Mouse (Mus musculus) lung, adult 18-20 months (tissue): ENCODE measurements around the gene Stat2.
"Not testable (repeated sequence)": the region's sequence is repeated elsewhere in the genome, so short reads cannot be mapped to it uniquely, and the experiment has no call there.

Source experiments
- DNase-seq, 2 experiments: peaks; one replicate each; pipeline ENCODE4 v3.0.0; 2022; ENCODE audit warnings: mixed read lengths in 2 of 2

Stat2 gene

GRCm38 (mm10) chr10:128259946-128260345 is 10.4 kb upstream of the Stat2 start:
- DNase-seq: no peak

- DNase-seq: not testable (repeated sequence)
These were observed 10.0 kb upstream of the Stat2 start for GRCm38 (mm10) chr10:128260376-128260775.

DNA sequence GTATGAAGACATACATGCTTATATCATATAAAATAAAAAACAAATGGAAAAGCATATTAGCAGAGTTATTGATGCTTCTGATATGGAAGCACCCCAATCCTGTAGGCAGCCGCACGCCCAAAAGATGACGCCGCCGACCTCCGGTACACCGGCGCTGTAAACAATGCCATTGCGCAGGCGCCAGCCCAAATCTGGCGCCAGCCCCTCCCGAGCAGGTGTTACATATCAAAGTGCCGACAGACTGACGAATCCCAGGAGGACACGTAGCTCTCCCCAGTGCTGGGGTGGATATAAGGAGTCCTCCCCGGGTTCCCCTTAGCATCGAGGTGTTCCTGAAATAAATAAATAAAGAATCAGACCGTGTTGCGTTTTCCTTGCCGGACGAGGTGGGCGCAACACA is 8.1 kb upstream of the Stat2 start:
- DNase-seq: no peak

DNA sequence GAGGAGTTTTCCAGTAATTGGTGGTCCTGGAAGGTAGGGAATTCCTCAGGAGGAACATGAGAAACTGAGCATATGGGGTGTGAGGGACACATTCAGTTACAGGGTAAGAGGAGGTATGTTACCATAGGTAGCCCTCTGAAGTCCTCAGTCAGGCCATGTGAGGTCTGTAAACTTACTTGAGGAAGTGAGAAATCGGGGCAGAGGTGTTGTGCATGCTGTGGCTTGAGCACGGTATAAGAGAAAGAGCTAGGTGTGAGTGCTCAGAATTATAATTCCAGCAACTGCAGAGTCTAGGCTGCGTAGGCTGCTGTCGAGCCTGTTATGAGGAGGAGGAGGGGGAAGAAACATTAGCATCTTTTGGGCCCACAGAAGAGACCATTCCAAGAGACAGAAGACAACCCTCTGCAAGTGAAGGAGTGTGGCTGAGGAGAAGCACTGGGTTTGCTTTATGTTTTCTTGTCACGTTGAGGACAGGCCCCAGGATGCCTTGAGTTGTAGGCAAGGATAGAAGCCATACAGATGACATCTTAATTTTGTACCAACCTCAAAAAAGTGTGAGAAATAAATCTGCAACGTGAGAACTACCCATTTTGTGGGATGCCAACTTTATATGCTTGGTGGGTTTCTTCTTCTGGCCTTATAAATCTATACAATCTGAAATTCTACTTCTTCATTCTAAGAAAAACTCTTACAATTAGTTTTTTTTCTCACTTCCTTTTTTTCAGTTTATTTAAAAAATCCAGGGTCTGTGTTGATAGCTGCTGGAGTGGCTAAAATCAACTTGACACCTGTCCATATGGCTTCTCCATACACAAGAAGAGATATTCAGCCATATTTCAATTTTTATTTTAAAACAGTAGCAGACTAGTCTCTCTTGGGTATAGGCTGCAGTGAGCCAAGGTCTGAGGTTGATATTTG is 6.7 kb upstream of the Stat2 start:
- no peak for DNase-seq

DNA sequence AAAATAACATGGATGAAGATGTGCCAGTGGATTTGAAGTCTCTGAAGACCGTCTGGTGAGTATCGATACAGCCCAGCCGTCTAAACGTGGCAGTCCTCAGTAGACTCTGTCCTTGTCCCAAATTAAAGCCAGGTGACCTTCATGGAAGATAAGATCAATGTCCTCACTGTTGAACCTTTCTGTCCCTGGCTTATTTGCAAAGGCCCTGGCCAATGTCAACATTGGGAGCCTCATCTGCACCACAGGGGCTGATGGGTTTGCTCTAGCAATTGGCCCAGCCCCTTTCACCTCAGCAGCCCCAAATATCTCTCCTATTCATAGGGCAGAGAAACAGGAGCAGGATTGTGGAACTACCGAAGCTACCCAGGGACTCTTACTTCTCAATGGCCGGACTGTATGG is 2.0 kb upstream of the Stat2 start, which contains the start of gene Apof:
Apof (plus strand) TSS at position 301 of the 400 bp plus-strand sequence.
- DNase-seq: no peak

GRCm38 (mm10) chr10:128269206-128269910 is 1.0 kb upstream of the Stat2 start:
- no peak for DNase-seq

- DNase-seq: no peak
These were observed 507 bp downstream of the Stat2 start for GRCm38 (mm10) chr10:128270866-128271265.

DNA sequence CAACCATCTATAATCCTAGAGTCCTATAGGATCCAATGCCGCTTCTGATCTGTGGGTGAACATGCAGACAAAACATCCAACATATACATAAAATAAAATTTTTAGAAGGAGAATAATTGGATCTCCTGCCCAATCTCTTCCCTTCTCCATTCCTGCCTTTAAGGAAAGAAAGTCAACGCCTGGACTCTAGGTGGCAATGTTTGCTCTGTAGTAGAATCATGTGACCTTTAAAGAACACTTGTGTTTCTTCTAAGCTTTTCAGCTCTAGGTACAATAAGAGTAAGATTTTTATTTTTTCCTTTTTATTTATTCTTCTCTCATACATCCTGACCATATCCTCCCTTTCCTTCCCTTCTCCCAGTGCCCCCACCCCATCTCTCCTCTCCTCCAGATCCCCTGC is 1.5 kb downstream of the Stat2 start:
- no peak for DNase-seq

- DNase-seq: not testable (repeated sequence)
These were observed 2.6 kb downstream of the Stat2 start for GRCm38 (mm10) chr10:128272819-128273439.

DNA sequence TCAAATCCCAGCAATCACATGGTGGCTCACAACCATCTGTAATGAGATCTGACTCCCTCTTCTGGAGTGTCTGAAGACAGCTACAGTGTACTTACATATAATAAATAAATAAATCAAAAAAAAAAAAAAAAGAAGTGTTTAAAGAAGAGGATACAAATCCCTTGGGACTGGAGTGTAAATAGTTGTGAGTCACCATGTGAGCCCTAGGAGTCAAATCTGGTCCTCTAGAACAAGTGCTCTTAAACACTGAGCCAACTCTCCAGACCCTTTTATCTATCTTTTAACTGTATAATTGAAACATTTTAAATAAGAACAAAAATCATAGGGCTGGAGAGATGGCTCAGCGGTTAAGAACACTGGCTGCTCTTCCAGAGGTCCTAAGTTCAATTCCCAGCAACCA is 5.0 kb downstream of the Stat2 start:
- DNase-seq: not testable (repeated sequence)

- DNase-seq: no peak
These were observed 7.8 kb downstream of the Stat2 start for GRCm38 (mm10) chr10:128278158-128278557.

- no peak for DNase-seq
These were observed 10.6 kb downstream of the Stat2 start for GRCm38 (mm10) chr10:128280943-128281342.

DNA sequence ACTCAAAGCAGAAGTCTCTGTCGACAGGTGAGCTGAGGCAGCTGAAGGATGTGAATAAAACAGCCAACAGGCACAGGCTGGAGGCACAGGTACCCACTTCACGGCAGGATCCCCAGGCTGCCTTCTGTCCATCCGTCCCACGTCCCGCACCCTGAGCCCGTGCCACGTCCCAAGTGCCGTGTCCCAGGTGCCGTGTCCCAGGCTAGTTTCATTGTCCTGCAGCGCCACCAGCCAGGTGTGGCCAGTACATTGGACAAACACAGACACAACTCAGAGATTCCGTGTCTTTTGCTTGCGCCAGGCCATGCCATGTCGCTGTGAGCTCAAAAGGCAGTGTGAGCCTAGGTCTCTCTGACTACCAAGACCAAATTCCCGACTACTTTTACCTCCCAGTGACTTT is 11.3 kb downstream of the Stat2 start:
- DNase-seq: no peak

DNA sequence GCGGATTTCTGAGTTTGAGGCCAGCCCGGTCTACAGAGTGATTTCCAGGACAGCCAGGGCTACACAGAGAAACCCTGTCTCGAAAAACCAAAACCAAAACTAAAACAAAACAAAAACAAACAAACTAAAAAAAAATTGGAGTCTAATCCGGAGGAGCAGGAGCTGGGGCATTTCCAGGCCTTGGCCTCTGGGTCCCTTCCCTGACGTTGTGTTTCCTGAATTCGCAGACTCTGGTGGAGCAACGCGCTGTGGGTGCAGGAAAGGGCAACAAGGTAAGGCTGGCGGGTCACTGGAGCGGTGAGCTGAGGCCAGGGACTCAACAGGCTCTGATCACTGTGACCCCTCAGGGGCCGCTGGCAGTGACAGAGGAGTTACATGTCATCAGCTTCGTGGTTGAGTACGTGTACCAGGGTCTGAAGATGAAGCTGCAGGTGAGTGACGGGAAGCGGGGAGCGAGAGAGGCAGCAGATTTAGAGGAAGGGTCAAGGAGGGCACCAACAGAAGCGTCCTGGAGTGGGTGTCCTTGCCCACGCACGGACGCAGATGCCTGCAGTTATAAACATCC is 12.6 kb downstream of the Stat2 start:
- no peak for DNase-seq

DNA sequence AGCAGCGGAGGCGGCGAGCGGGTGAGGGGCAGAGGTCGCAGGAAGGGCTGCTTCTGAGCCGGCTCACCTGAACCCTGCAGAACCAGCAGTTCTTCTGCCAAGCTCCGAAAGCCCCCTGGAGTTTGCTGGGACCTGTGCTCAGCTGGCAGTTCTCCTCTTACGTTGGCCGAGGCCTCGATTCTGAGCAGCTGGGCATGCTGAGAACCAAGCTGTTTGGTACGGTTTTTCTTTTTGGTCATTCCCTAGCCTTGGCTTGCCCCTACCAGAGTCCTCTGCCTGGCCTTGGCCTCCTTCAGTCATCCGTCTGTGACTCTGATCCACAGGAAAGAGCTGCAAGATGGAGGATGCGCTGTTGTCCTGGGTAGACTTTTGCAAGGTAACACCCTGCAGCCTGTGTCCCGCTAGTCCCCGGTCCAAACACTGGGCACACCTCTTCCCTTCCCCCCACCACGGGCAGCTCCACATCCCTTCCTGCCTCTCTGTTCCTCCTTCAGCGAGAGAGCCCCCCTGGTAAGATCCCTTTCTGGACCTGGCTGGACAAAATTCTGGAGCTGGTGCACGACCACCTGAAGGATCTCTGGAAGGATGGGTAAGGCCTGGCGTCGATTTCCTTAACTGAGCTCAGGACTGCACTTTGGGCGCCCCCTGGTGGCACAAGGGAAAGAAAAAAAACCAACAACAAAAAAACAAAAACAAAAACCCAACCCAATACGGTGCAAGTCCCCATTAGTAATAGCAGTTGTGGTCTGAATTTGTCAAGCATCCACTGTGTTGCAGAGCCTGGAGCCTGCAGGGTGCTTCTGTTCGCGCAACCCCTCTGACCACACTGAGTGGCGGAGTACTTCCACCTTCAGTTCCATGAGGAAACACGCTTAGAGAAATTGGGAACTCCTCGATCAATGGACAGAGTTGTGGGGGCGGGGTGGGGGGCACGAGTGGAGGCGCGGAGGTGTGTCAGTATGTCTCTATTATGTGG is 13.5 kb downstream of the Stat2 start:
- DNase-seq: peak; percentile 42 to 61

DNA sequence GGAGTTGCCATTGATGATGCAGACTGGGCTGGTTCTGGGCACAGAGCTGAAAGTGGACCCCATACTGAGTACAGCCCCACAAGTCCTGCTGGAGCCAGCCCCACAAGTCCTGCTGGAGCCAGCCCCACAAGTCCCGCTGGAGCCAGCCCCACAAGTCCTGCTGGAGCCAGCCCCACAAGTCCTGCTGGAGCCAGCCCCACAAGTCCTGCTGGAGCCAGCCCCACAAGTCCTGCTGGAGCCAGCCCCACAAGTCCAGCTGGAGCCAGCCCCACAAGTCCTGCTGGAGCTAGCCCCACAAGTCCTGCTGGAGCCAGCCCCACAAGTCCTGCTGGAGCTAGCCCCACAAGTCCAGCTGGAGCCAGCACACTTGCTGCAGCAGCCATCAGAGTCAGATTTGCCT is 20.2 kb downstream of the Stat2 start:
- not testable (repeated sequence) for DNase-seq

DNA sequence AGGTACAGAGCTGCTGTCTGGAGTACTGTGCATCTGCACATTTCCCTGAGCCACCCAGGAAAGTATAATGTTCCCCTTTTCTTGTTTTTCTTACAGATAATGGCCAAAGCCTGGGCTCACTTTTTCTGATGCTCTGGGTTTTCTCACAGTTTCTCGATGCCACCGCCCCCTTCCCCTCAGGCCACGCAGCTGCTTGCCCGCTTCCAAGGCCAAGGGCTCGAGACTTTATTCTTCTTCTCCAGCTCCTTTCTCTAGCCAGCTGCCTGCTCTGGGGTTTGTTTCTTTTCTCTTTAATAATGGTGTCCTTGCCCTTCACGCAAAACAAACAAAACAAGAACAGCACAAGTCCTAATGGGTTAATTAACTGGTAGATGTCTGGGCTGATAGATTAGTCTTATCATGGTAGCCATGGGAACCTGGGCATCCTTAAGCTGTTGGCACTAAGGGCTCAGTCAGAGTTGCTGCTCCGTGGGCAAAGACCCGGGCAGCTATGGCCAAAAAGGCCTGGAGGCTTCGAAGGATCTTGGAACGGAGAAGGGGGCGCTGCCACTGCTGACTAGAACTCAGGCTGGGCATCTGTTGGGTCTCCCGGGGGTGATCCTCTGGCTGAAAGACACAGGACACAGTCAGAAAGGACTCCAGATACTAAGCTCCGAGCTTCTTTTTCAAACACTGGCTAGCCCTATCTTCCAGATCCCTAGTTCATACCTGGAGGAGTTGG is 26.2 kb downstream of the Stat2 start:
- DNase-seq: no peak

DNA sequence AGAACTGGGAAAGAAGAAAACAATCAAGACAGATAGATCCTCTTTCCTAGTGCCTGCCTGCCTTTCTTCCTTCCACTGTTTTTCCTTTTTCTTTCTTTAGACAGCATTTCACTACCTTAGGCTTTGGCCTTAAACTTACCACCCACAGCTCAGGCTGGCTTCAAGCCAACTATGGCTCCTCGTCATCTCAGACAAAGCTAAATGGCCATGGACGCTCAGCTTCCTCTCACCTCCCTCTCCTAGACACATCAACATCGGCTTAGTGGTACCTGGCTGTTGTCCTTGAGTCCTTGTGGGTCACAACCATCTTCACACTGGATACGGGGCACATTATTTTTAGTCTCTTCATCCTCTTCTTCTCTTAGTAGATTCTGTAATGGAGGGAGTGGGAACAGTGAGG is 26.9 kb downstream of the Stat2 start:
- DNase-seq: no peak

- DNase-seq: no peak
These were observed 27.3 kb downstream of the Stat2 start for GRCm38 (mm10) chr10:128297622-128298021.

- DNase-seq: no peak
These were observed 27.9 kb downstream of the Stat2 start for GRCm38 (mm10) chr10:128298243-128298642.

- no peak for DNase-seq
These were observed 28.4 kb downstream of the Stat2 start, which contains the start of gene Il23a for GRCm38 (mm10) chr10:128298702-128299171. Il23a (minus strand) TSS chr10:128298752.
